Mouse (Mus musculus) liver, adult 2 months (tissue): ENCODE results near the gene Scn1b.

ENCODE experiments used
- CTCF ChIP-seq: fragments of 200-500 bp; IDR thresholded peaks from 2 replicates; pipeline ENCODE4 v1.5.1; 2011; ENCODE audit warnings: low read depth, low read length, control low read depth
- POLR2A ChIP-seq: fragments of 200-500 bp; IDR thresholded peaks from 2 replicates; pipeline ENCODE4 v1.6.1; 2011; ENCODE audit warnings: low read length, control low read depth; ENCODE audit not compliant: insufficient read depth; ENCODE audit errors: extremely low read depth

DNA sequence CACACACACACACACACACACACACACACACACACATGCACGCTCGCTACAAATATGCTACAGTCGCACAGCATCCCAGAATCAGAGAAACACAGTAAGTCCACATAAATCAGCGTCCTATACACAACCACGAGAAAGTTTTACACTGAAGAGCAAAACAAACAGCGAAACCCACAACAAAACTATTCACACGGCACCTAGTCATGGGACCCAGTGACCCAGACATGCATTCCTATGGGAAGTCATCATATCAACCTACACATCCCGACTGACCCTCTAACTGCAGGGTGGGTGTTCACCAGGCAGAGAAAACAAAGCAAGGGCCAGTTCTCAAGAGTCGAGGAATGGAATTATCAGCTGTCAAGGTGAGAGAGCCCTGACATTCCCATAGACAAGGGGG, 22.5 kb upstream of the Scn1b start:
- TF ChIP-seq POLR2A (no peak), CTCF (no peak)
